Mouse (Mus musculus) intestine, embryonic 14.5 days (tissue): ENCODE data around the gene Bcl7c. TPM values are rescaled to one million over a fixed set of nuclear protein-coding genes. Genes with fewer than 3 reads are reported as not detected.
"Not testable (repeated sequence)": the region's sequence is repeated elsewhere in the genome, so short reads cannot be mapped to it uniquely, and the experiment has no call there.

Source experiments
- ATAC-seq: fragments of 200-750 bp; cut with Nextera tagmentation; replicated peaks from 2 replicates; pipeline ENCODE4 v1.8.0; 2017; ENCODE audit warnings: low read depth, moderate number of reproducible peaks, moderate TSS enrichment, moderate library complexity; ENCODE audit not compliant: low FRiP score, low TSS enrichment
- DNase-seq: peaks from one replicate; pipeline ENCODE4 v3.0.0-alpha.2; 2018; ENCODE audit warnings: low spot score
- H3K27ac ChIP-seq: fragments of 300-500 bp; sonication (generic); 2 replicates; pipeline ENCODE4 v1.5.1; 2014; ENCODE audit warnings: low read depth, mild to moderate bottlenecking, control low read depth
- H3K27me3 ChIP-seq: fragments of 300-500 bp; sonication (generic); replicated peaks from 2 replicates; pipeline ENCODE4 v1.6.1; 2014; ENCODE audit warnings: low read length, control low read depth; ENCODE audit not compliant: control insufficient read depth, insufficient read depth
- H3K36me3 ChIP-seq: fragments of 300-500 bp; sonication (generic); 2 replicates; pipeline ENCODE4 v1.6.1; 2014; ENCODE audit warnings: low read length, control low read depth; ENCODE audit not compliant: control insufficient read depth, insufficient read depth
- H3K4me1 ChIP-seq: fragments of 300-500 bp; sonication (generic); replicated peaks from 2 replicates; pipeline ENCODE4 v1.6.1; 2014; ENCODE audit warnings: low read length, control low read depth, mixed read lengths; ENCODE audit not compliant: control insufficient read depth, insufficient read depth
- H3K4me2 ChIP-seq: fragments of 300-500 bp; sonication (generic); 2 replicates; pipeline ENCODE4 v1.6.1; 2014; ENCODE audit warnings: low read length
- H3K4me3 ChIP-seq: fragments of 300-500 bp; sonication (generic); 2 replicates; pipeline ENCODE4 v1.5.1; 2014; ENCODE audit warnings: low read depth, low read length, control low read depth, mixed read lengths
- H3K9ac ChIP-seq: fragments of 300-500 bp; sonication (generic); 2 replicates; pipeline ENCODE4 v1.6.1; 2014; ENCODE audit warnings: mild to moderate bottlenecking, low read length
- H3K9me3 ChIP-seq: fragments of 300-500 bp; sonication (generic); 2 replicates; pipeline ENCODE4 v1.6.1; 2016; ENCODE audit warnings: low read length, control low read depth; ENCODE audit not compliant: control insufficient read depth
- WGBS: fragments of 180-500 bp; shearing (Covaris S2); extraction: QIAGEN DNeasy Blood & Tissue Kit; methylation state at CpG from one replicate; pipeline ENCODE4 v1.1.7; 2014; 5-methylcytosine and 5-hydroxymethylcytosine counted together
- polyA plus RNA-seq: library from polyadenylated mRNA; unstranded; fragments of >200 nt; fragmentation: Nextera tagmentation; extraction: Ambion mirVana; gene quantifications from 2 replicates; pipeline ENCODE4 v1.2.1, GENCODE M21; 2014

Bcl7c gene
- polyA plus RNA-seq, 1 experiment from 2014 or later, result 56.4 TPM

GRCm38 (mm10) chr7:127626471-127626870 lies 82.3 kb downstream of the Bcl7c start:
- no peak for ATAC-seq
- Histone ChIP-seq H3K27ac (no peak overlapping the region), H3K36me3 (no peaks in the 10 kb centered on the region), H3K9me3 (no peaks in the 10 kb centered on the region), H3K27me3 (no peaks in the 10 kb centered on the region), H3K4me1 (no peaks in the 10 kb centered on the region), H3K4me3 (no peak overlapping the region), H3K4me2 (no peak overlapping the region), H3K9ac (no peak overlapping the region)
- DNase-seq, result no peak
- WGBS, result 89% methylated on average over 4 of the region's 4 CpGs

- no peak overlapping the region for H3K4me2 ChIP-seq
- no peak overlapping the region for H3K27ac ChIP-seq
- no peaks in the 10 kb centered on the region for H3K27me3 ChIP-seq
- no peak for DNase-seq
- no peaks in the 10 kb centered on the region for H3K9me3 ChIP-seq
- no peaks in the 10 kb centered on the region for H3K4me1 ChIP-seq
- no peak overlapping the region for H3K4me3 ChIP-seq
- WGBS, result 97% methylated on average over 7 of the region's 7 CpGs
- H3K9ac ChIP-seq, result no peak overlapping the region
- H3K36me3 ChIP-seq, result no peaks in the 10 kb centered on the region
- ATAC-seq, result no peak
These were observed 82.7 kb downstream of the Bcl7c start for GRCm38 (mm10) chr7:127626039-127626438.

GRCm38 (mm10) chr7:127618402-127618801 lies 90.3 kb downstream of the Bcl7c start:
- H3K9me3 ChIP-seq, DNase-seq, H3K27ac ChIP-seq, H3K9ac ChIP-seq, H3K36me3 ChIP-seq, H3K4me2 ChIP-seq, H3K27me3 ChIP-seq, ATAC-seq, H3K4me3 ChIP-seq, H3K4me1 ChIP-seq: not testable (repeated sequence)
- 88% methylated on average over 6 of the region's 8 CpGs for WGBS

GRCm38 (mm10) chr7:127617962-127618361 lies 90.8 kb downstream of the Bcl7c start:
- H3K36me3 ChIP-seq, result peaks cover 2% of the 10 kb centered on the region; the same call in 1 of the 2 replicates
- H3K27me3 ChIP-seq, result no peaks in the 10 kb centered on the region
- H3K9ac ChIP-seq, result no peak overlapping the region
- H3K4me2 ChIP-seq, result no peak overlapping the region
- ATAC-seq, result no peak
- H3K9me3 ChIP-seq, result no peaks in the 10 kb centered on the region
- no peak overlapping the region for H3K27ac ChIP-seq
- 80% methylated on average over 2 of the region's 2 CpGs for WGBS
- peaks cover 7% of the 10 kb centered on the region; the same call in 1 of the 2 replicates for H3K4me1 ChIP-seq
- H3K4me3 ChIP-seq, result no peak overlapping the region
- no peak for DNase-seq

DNA sequence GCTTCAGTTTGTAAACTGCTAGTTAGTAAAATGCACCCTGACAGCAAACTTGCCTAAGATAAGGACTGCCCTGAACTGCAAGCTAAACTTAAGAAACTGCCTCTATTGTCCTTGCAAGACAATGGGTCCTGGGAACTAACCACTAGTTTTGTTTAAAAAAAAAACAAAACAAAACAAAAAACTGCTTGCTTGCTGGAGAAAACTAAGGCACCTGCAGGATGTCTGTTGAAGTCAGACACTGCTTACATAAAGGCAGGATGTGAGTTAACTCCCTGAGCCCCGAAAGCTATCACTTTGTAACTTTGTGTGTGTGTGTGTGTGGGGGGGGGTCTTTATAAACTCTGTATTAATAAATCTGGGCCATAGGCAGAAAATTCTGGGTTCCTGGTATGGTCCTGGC lies 91.9 kb downstream of the Bcl7c start:
- H3K27ac ChIP-seq, result no peak overlapping the region
- H3K9me3 ChIP-seq, result peaks cover 2% of the 10 kb centered on the region
- no peak overlapping the region for H3K9ac ChIP-seq
- peaks cover 7% of the 10 kb centered on the region; the same call in 1 of the 2 replicates for H3K4me1 ChIP-seq
- no peak overlapping the region for H3K4me3 ChIP-seq
- DNase-seq (no peak), ATAC-seq (no peak)
- H3K27me3 ChIP-seq, result no peaks in the 10 kb centered on the region
- H3K4me2 ChIP-seq, result no peak overlapping the region
- peaks cover 13% of the 10 kb centered on the region for H3K36me3 ChIP-seq
- WGBS, result 55% methylated on average over 1 of the region's 1 CpGs

GRCm38 (mm10) chr7:127616336-127616735 lies 92.4 kb downstream of the Bcl7c start:
- no peak overlapping the region for H3K9ac ChIP-seq
- peaks cover 4% of the 10 kb centered on the region for H3K9me3 ChIP-seq
- H3K27ac ChIP-seq, result no peak overlapping the region
- H3K27me3 ChIP-seq, result no peaks in the 10 kb centered on the region
- H3K4me2 ChIP-seq, result no peak overlapping the region; the same call in 1 of the 2 replicates
- DNase-seq (no peak), ATAC-seq (no peak)
- H3K4me3 ChIP-seq, result no peak overlapping the region
- peaks cover 19% of the 10 kb centered on the region for H3K36me3 ChIP-seq
- H3K4me1 ChIP-seq, result peaks cover 7% of the 10 kb centered on the region; the same call in 1 of the 2 replicates
- 64% methylated on average over 1 of the region's 1 CpGs for WGBS

GRCm38 (mm10) chr7:127614891-127615843 lies 93.6 kb downstream of the Bcl7c start, which contains the start of gene Zfp629:
Zfp629 (minus strand) TSS chr7:127615797.
- H3K27ac ChIP-seq, result peak within 1 kb of the TSS; percentile 70
- H3K9ac ChIP-seq, result peak within 1 kb of the TSS; percentile 84
- peaks cover 30% of the 10 kb centered on the region for H3K36me3 ChIP-seq
- ATAC-seq (peak; percentile 93), DNase-seq (peak; percentile 92)
- no peaks in the 10 kb centered on the region for H3K27me3 ChIP-seq
- peaks cover 7% of the 10 kb centered on the region; the same call in 1 of the 2 replicates for H3K4me1 ChIP-seq
- WGBS, result under 1% methylated on average over 50 of the region's 50 CpGs
- H3K4me3 ChIP-seq, result peak within 1 kb of the TSS; percentile 100
- peak within 1 kb of the TSS; percentile 84 for H3K4me2 ChIP-seq
- H3K9me3 ChIP-seq, result peaks cover 9% of the 10 kb centered on the region

- H3K27ac ChIP-seq, result peak overlapping the region; percentile 70
- DNase-seq, result peak; percentile 78
- peak overlapping the region; percentile 84 for H3K4me2 ChIP-seq
- H3K9ac ChIP-seq, result peak overlapping the region; percentile 84
- peaks cover 7% of the 10 kb centered on the region; the same call in 1 of the 2 replicates for H3K4me1 ChIP-seq
- peak; percentile 60 for ATAC-seq
- H3K4me3 ChIP-seq, result peak overlapping the region; percentile 100
- H3K36me3 ChIP-seq, result peaks cover 37% of the 10 kb centered on the region
- peaks cover 9% of the 10 kb centered on the region for H3K9me3 ChIP-seq
- under 1% methylated on average over 33 of the region's 44 CpGs for WGBS
- H3K27me3 ChIP-seq, result no peaks in the 10 kb centered on the region
These were observed 94.2 kb downstream of the Bcl7c start for GRCm38 (mm10) chr7:127614511-127614890.
